Mouse (Mus musculus): ENCODE measurements around the gene Tcf20. TPM values are rescaled to one million over a fixed set of nuclear protein-coding genes. Genes with fewer than 3 reads are reported as not detected.

Gene Tcf20
- polyA plus RNA-seq, 1 experiment from 2014 or later, result 3.9 TPM

DNA sequence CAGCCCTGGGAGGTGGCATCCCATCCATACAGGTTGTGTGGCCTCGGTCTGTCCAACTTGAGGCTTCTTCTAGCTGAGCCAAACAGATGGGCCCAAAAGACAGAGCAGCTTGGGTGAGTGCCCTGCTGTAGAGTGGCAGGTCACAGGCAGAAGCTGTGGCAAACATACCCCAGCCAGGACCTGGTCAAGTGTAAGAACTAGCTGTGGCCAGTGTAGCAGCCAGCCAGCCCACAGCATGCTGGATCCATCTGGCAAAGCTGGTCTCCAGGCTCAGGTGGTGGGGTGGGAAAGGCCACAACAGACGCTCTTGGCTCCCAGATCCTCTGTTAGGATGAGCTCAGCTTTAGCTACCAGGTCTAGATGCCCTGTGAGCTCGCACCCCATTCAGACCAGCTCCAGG is 31.4 kb downstream of the Tcf20 start:
- Histone ChIP-seq H3K36me3 (ENCODE audit: control insufficient read depth, insufficient read depth) (no peaks in the 10 kb centered on the region), H3K27me3 (replicated peaks; ENCODE audit: control insufficient read depth, insufficient read depth, low read length) (peaks cover 20% of the 10 kb centered on the region), H3K27ac (ENCODE audit: low read depth, low read length) (no peak overlapping the region), H3K4me3 (ENCODE audit: low read depth, low read length) (no peak overlapping the region), H3K4me2 (replicated peaks; ENCODE audit: low read depth) (no peak overlapping the region), H3K9ac (ENCODE audit: low read depth, low read length) (no peak overlapping the region), H3K4me1 (replicated peaks; ENCODE audit: control insufficient read depth, insufficient read depth, low read length) (peaks cover 4% of the 10 kb centered on the region; the same call in 1 of the 2 replicates), H3K9me3 (ENCODE audit: control insufficient read depth) (no peaks in the 10 kb centered on the region)
- ATAC-seq, result no peak
- 91% methylated on average over 3 of the region's 3 CpGs for WGBS
- no peak for TF ChIP-seq CTCF (IDR thresholded peaks at IDR 0.05; ENCODE audit: low read depth)

DNA sequence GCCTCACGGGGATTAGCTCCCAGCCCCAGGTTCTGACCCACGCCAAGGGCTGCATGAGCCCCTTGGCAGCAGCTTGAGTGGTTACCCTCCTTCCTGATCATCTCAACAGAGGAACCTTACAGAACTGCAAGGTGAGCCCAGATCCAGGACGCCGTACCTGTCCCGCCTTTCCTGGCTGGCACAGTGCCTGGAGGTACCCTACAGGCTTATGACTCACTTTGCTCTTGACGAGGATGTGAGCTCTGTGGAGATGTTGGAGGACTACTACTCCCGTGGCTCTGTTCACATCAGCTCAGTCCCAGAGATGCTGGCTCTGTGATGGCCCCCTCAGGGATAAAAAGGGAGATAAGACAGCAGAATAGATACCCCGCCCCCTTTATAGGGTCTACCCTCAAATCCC is 32.4 kb downstream of the Tcf20 start:
- Histone ChIP-seq H3K9me3 (ENCODE audit: control insufficient read depth) (no peaks in the 10 kb centered on the region), H3K4me3 (ENCODE audit: low read depth, low read length) (no peak overlapping the region), H3K27me3 (replicated peaks; ENCODE audit: control insufficient read depth, insufficient read depth, low read length) (peaks cover 10% of the 10 kb centered on the region), H3K36me3 (ENCODE audit: control insufficient read depth, insufficient read depth) (no peaks in the 10 kb centered on the region), H3K27ac (ENCODE audit: low read depth, low read length) (no peak overlapping the region), H3K9ac (ENCODE audit: low read depth, low read length) (no peak overlapping the region), H3K4me2 (replicated peaks; ENCODE audit: low read depth) (no peak overlapping the region), H3K4me1 (replicated peaks; ENCODE audit: control insufficient read depth, insufficient read depth, low read length) (no peaks in the 10 kb centered on the region)
- no peak for TF ChIP-seq CTCF (IDR thresholded peaks at IDR 0.05; ENCODE audit: low read depth)
- ATAC-seq, result no peak
- 68% methylated on average over 8 of the region's 8 CpGs for WGBS

DNA sequence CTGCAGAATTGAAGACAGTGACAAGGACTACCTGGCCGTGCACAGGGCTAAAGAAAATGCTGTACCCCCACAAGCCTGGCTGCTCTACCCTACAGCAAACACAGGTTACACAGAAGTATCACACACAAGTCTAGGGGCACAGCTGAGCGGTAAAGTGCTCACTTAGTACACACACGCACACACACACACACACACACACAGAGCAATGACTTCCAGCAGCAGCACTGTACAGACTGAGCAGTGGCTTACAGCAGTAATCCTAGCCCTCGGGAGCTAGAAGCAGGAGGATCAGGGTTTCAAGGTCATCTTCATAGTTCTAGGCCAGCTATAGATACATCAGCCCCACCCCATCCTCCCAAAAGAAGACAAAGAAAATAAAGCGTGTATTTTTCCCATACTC is 33.6 kb downstream of the Tcf20 start:
- H3K9me3 ChIP-seq (ENCODE audit: control insufficient read depth), result no peaks in the 10 kb centered on the region
- 0 out of 2 replicates have a peak, but pooled peaks cover 3% of the 10 kb centered on the region for H3K27me3 ChIP-seq (replicated peaks; ENCODE audit: control insufficient read depth, insufficient read depth, low read length)
- no peak overlapping the region for H3K4me3 ChIP-seq (ENCODE audit: low read depth, low read length)
- no peak overlapping the region for H3K9ac ChIP-seq (ENCODE audit: low read depth, low read length)
- H3K4me2 ChIP-seq (replicated peaks; ENCODE audit: low read depth), result no peak overlapping the region
- ATAC-seq, result no peak
- H3K27ac ChIP-seq (ENCODE audit: low read depth, low read length), result no peak overlapping the region
- no peaks in the 10 kb centered on the region for H3K36me3 ChIP-seq (ENCODE audit: control insufficient read depth, insufficient read depth)
- no peaks in the 10 kb centered on the region for H3K4me1 ChIP-seq (replicated peaks; ENCODE audit: control insufficient read depth, insufficient read depth, low read length)
- TF ChIP-seq CTCF (IDR thresholded peaks at IDR 0.05; ENCODE audit: low read depth), result no peak
- 61% methylated on average over 5 of the region's 5 CpGs for WGBS

DNA sequence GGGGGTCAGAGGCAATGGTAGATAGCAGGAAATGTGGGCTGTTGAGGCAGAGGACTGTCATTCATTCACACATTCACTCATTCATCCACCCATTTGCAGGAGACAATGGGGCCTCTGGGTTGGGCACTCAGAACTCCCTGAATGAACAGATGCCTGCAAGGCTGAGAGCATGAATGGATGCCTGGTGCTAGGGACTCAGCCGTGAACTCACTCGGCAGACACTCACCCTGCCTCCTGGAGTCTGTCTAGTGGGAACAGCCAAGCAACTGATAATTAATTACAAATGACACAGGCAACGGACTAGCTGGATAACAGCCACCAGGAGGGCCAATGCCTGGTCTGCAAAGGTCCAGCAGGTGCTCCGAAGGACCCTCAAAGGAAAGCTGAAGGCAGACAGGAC is 34.6 kb downstream of the Tcf20 start:
- Histone ChIP-seq H3K36me3 (ENCODE audit: control insufficient read depth, insufficient read depth) (no peaks in the 10 kb centered on the region), H3K4me2 (replicated peaks; ENCODE audit: low read depth) (no peak overlapping the region), H3K27ac (ENCODE audit: low read depth, low read length) (no peak overlapping the region), H3K9ac (ENCODE audit: low read depth, low read length) (no peak overlapping the region), H3K9me3 (ENCODE audit: control insufficient read depth) (no peaks in the 10 kb centered on the region), H3K4me1 (replicated peaks; ENCODE audit: control insufficient read depth, insufficient read depth, low read length) (no peaks in the 10 kb centered on the region), H3K27me3 (replicated peaks; ENCODE audit: control insufficient read depth, insufficient read depth, low read length) (0 out of 2 replicates have a peak, but pooled peaks cover under 1% of the 10 kb centered on the region), H3K4me3 (ENCODE audit: low read depth, low read length) (no peak overlapping the region)
- no peak for TF ChIP-seq CTCF (IDR thresholded peaks at IDR 0.05; ENCODE audit: low read depth)
- WGBS, result 45% methylated on average over 4 of the region's 4 CpGs
- ATAC-seq, result no peak

DNA sequence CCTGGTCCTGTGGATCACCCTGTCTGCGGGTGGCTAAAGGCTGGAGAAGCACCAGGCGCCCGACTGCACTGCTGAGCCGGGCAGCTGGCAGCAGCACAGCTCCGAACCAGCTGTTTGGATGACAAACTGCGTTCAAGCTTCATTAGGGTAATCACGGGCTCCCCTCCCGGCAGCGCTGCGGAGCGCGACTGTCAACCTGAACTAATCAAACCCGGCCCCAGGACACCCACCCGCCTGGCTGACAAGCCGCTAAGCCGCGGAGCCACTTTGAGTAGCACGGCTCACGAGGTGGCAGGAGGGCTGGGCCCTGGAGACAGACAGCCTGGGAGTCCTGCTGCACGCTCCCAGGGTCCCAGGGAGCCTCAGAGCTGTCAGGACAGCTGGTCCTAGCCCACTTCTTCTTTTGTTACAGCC is 35.4 kb downstream of the Tcf20 start:
- Histone ChIP-seq H3K4me1 (replicated peaks; ENCODE audit: control insufficient read depth, insufficient read depth, low read length) (no peaks in the 10 kb centered on the region), H3K36me3 (ENCODE audit: control insufficient read depth, insufficient read depth) (no peaks in the 10 kb centered on the region), H3K27me3 (replicated peaks; ENCODE audit: control insufficient read depth, insufficient read depth, low read length) (no peaks in the 10 kb centered on the region), H3K4me2 (replicated peaks; ENCODE audit: low read depth) (no peak overlapping the region), H3K4me3 (ENCODE audit: low read depth, low read length) (no peak overlapping the region), H3K27ac (ENCODE audit: low read depth, low read length) (no peak overlapping the region), H3K9ac (ENCODE audit: low read depth, low read length) (no peak overlapping the region), H3K9me3 (ENCODE audit: control insufficient read depth) (no peaks in the 10 kb centered on the region)
- 25% methylated on average over 20 of the region's 20 CpGs for WGBS
- ATAC-seq, result no peak
- no peak for TF ChIP-seq CTCF (IDR thresholded peaks at IDR 0.05; ENCODE audit: low read depth)

DNA sequence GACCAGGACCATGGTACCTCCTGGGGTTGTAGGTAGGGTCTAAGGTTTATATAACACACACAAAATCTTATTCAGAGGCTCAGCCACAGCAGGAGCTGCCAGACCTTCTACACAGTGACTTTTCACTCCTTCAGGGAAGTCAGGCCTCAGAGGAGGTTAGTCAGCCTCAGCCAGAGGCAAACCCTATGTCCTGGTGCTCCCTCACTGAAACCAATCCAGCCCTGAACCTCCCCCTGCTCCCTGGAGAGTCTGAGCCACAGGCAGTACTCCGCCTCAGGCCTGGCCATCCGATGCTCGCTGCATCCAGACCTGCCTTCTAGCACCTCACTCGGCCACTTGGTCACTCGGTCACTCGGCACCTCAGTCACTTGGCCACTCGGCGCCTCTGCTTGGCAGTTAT is 37.4 kb downstream of the Tcf20 start:
- ATAC-seq, result no peak
- Histone ChIP-seq H3K27ac (ENCODE audit: low read depth, low read length) (no peak overlapping the region), H3K4me2 (replicated peaks; ENCODE audit: low read depth) (no peak overlapping the region), H3K4me1 (replicated peaks; ENCODE audit: control insufficient read depth, insufficient read depth, low read length) (no peaks in the 10 kb centered on the region), H3K9me3 (ENCODE audit: control insufficient read depth) (no peaks in the 10 kb centered on the region), H3K9ac (ENCODE audit: low read depth, low read length) (no peak overlapping the region), H3K27me3 (replicated peaks; ENCODE audit: control insufficient read depth, insufficient read depth, low read length) (no peaks in the 10 kb centered on the region), H3K36me3 (ENCODE audit: control insufficient read depth, insufficient read depth) (no peaks in the 10 kb centered on the region), H3K4me3 (ENCODE audit: low read depth, low read length) (no peak overlapping the region)
- no peak for TF ChIP-seq CTCF (IDR thresholded peaks at IDR 0.05; ENCODE audit: low read depth)
- WGBS, result 76% methylated on average over 8 of the region's 8 CpGs

DNA sequence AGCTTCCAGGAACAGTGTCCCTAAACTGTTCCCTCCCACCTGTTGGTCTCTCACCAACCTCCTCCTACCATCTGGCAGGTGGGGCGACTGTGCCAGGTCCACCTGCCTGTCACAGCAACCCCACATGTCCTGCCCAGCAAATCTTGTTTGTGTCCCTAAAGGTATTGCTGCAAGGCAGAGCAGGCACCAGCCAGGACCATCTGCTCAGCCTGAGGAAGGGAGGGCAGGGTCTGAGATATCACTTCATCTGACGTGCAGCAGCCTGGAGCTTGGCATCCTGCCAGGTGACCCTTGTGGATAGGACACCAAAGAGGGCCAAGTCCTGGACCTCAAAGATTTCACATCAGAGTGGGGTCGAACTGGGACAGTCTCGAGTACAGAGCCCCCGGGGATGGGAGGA is 40.2 kb downstream of the Tcf20 start:
- H3K4me2 ChIP-seq (replicated peaks; ENCODE audit: low read depth), result no peak overlapping the region
- ATAC-seq, result no peak
- H3K27ac ChIP-seq (ENCODE audit: low read depth, low read length), result no peak overlapping the region
- H3K4me1 ChIP-seq (replicated peaks; ENCODE audit: control insufficient read depth, insufficient read depth, low read length), result no peaks in the 10 kb centered on the region
- 61% methylated on average over 5 of the region's 5 CpGs for WGBS
- H3K36me3 ChIP-seq (ENCODE audit: control insufficient read depth, insufficient read depth), result no peaks in the 10 kb centered on the region
- no peak for TF ChIP-seq CTCF (IDR thresholded peaks at IDR 0.05; ENCODE audit: low read depth)
- H3K9ac ChIP-seq (ENCODE audit: low read depth, low read length), result no peak overlapping the region
- H3K4me3 ChIP-seq (ENCODE audit: low read depth, low read length), result no peak overlapping the region
- H3K27me3 ChIP-seq (replicated peaks; ENCODE audit: control insufficient read depth, insufficient read depth, low read length), result no peaks in the 10 kb centered on the region
- H3K9me3 ChIP-seq (ENCODE audit: control insufficient read depth), result no peaks in the 10 kb centered on the region
